Mouse (Mus musculus) stomach, postnatal 0 days (tissue): ENCODE measurements around the gene Olfr558. TPM values are rescaled to one million over a fixed set of nuclear protein-coding genes. Genes with fewer than 3 reads are reported as not detected.

ENCODE experiments used
- ATAC-seq: fragments of 200-750 bp; cut with Nextera tagmentation; 2 replicates; pipeline ENCODE4 v1.8.0; 2017; ENCODE audit not compliant: low FRiP score, low TSS enrichment
- DNase-seq: peaks from one replicate; pipeline ENCODE4 v3.0.0-alpha.2; 2016; ENCODE audit warnings: low spot score
- H3K27ac ChIP-seq: fragments of 300-500 bp; sonication (generic); replicated peaks from 2 replicates; pipeline ENCODE4 v1.5.1; 2014; ENCODE audit warnings: mild to moderate bottlenecking, control low read depth
- H3K27me3 ChIP-seq: fragments of 300-500 bp; sonication (generic); 2 replicates; pipeline ENCODE4 v1.6.1; 2014; ENCODE audit warnings: low read length; ENCODE audit not compliant: control insufficient read depth, insufficient read depth
- H3K36me3 ChIP-seq: fragments of 300-500 bp; sonication (generic); 2 replicates; pipeline ENCODE4 v1.6.1; 2014; ENCODE audit warnings: low read length, mixed read lengths; ENCODE audit not compliant: control insufficient read depth, insufficient read depth
- H3K4me1 ChIP-seq: fragments of 300-500 bp; sonication (generic); replicated peaks from 2 replicates; pipeline ENCODE4 v1.6.1; 2014; ENCODE audit warnings: antibody characterized with exemption; ENCODE audit not compliant: control insufficient read depth, insufficient read depth
- H3K4me2 ChIP-seq: fragments of 300-500 bp; sonication (generic); replicated peaks from 2 replicates; pipeline ENCODE4 v1.6.1; 2014; ENCODE audit warnings: low read depth, mild to moderate bottlenecking, control low read depth, moderate library complexity
- H3K4me3 ChIP-seq: fragments of 300-500 bp; sonication (generic); 2 replicates; pipeline ENCODE4 v1.5.1; 2014; ENCODE audit warnings: low read depth, low read length, control low read depth
- H3K9ac ChIP-seq: fragments of 300-500 bp; sonication (generic); 2 replicates; pipeline ENCODE4 v1.6.1; 2014; ENCODE audit warnings: mild to moderate bottlenecking, low read length, control low read depth, mixed read lengths
- H3K9me3 ChIP-seq: fragments of 300-500 bp; sonication (generic); 2 replicates; pipeline ENCODE4 v1.6.1; 2016; ENCODE audit warnings: low read length; ENCODE audit not compliant: control insufficient read depth
- CTCF ChIP-seq: IDR thresholded peaks from 2 replicates; pipeline ENCODE4 v1.5.1; 2016; ENCODE audit warnings: antibody characterized with exemption, low read depth, mild to moderate bottlenecking, moderate library complexity
- EP300 ChIP-seq: optimal IDR thresholded peaks from 2 replicates; pipeline ENCODE3; 2016; ENCODE audit warnings: antibody characterized with exemption
- WGBS: fragments of 180-500 bp; shearing (Covaris S2); extraction: QIAGEN DNeasy Blood & Tissue Kit; methylation state at CpG from one replicate; pipeline ENCODE4 v1.1.7; 2014; 5-methylcytosine and 5-hydroxymethylcytosine counted together
- polyA plus RNA-seq: library from polyadenylated mRNA; unstranded; fragments of >200 nt; fragmentation: Nextera tagmentation; extraction: Ambion mirVana; gene quantifications from 2 replicates; pipeline ENCODE4 v1.2.1, GENCODE M21; 2015

The Olfr558 gene
- polyA plus RNA-seq, 1 experiment from 2014 or later = 0.40 TPM

DNA sequence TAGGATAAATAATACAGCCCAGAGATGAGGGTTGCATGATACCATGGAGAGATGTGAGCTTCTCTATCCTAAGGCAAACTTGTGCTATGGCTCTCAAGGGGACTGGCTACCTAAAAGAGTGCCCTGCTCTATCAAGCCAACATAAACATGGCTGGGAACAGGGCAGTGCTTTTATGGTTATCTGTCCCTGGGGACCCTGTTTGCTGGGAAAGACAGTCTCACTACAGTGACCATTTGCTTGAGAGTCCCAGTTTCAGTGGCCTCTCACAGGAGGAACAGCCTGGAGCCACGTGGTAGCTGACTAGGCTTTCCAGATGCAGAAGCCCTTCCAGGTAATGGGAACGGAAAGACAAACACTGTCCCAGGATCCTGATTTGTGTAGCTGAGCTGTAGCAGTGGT lies 35.7 kb downstream of the Olfr558 start:
- ATAC-seq = no peak
- no peaks in the 10 kb centered on the region for H3K27me3 ChIP-seq
- WGBS = 42% methylated on average over 2 of the region's 2 CpGs

DNA sequence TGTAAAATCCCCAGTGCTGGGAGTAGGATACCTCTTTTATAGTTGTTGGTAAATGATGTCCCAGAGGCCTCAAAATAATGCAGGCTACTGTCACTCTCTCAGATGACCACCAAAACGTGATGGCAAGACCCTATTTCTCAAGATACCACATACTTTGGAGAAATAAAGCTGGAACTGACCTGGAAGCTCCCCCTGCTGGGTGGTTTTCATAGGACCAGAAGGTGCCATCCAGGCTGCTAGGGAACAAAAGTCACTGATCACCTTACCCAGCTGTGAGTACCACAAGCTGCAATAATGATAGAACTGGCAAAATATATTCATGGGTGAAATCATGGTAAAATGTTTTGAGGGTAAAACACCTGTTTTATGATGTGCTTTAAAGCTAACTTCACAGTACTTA lies 50.1 kb downstream of the Olfr558 start:
- Histone ChIP-seq H3K9me3 (no peaks in the 10 kb centered on the region), H3K36me3 (no peaks in the 10 kb centered on the region), H3K4me2 (no peak overlapping the region), H3K4me1 (no peaks in the 10 kb centered on the region), H3K4me3 (no peak overlapping the region), H3K27me3 (no peaks in the 10 kb centered on the region), H3K27ac (no peak overlapping the region), H3K9ac (no peak overlapping the region)
- DNase-seq (no peak), ATAC-seq (no peak)
- WGBS = 10% methylated on average over 1 of the region's 1 CpGs
- peak; percentile 51 for TF ChIP-seq CTCF
- no peak for TF ChIP-seq EP300

More for the DNA sequence above, 35.7 kb downstream of the Olfr558 start:
- Histone ChIP-seq H3K4me2 (no peak overlapping the region), H3K4me1 (no peaks in the 10 kb centered on the region), H3K4me3 (no peak overlapping the region), H3K27ac (no peak overlapping the region), H3K36me3 (no peaks in the 10 kb centered on the region), H3K9me3 (no peaks in the 10 kb centered on the region), H3K9ac (no peak overlapping the region)
- TF ChIP-seq CTCF = no peak
- no peak for TF ChIP-seq EP300
- no peak for DNase-seq

DNA sequence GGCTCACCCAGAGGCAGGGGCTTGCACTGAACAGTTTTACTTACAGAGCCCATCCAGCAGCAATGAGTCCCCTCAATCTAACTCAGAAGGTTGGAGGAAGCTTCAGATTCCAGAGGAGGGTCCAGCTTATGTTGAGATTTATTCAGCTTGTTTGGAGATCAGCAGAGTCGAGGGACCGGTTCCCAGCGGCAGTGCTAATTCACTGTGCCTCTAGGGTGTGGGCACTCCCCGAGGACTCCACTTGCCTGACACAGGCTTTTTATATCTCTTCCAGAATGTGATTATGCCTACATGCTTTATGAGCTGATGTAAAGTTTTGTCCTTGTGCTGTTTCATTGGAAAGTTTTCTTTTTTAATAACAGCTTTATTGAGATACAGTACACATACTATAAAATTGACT lies 57.3 kb downstream of the Olfr558 start, which contains the start of the genes Olfr560 and Olfr78:
Gene Olfr560 (minus strand): TSS at position 101 of the 400 bp plus-strand sequence.
Gene Olfr78 (minus strand): TSS at position 206 of the 400 bp plus-strand sequence.
- ATAC-seq = no peak
- 61% methylated on average over 4 of the region's 4 CpGs for WGBS
- no peak for TF ChIP-seq CTCF
- TF ChIP-seq EP300 = no peak

More for the DNA sequence above, 57.3 kb downstream of the Olfr558 start, which contains the start of the genes Olfr560 and Olfr78:
- no peaks in the 10 kb centered on the region for H3K36me3 ChIP-seq
- no peaks in the 10 kb centered on the region for H3K27me3 ChIP-seq
- H3K4me3 ChIP-seq = no peak within 1 kb of the TSS
- H3K27ac ChIP-seq = no peak within 1 kb of the TSS
- no peak for DNase-seq
- no peak within 1 kb of the TSS for H3K4me2 ChIP-seq
- no peaks in the 10 kb centered on the region for H3K9me3 ChIP-seq
- no peaks in the 10 kb centered on the region for H3K4me1 ChIP-seq
- H3K9ac ChIP-seq = no peak within 1 kb of the TSS

Other genes starting within 250 kb of the Olfr558 start
- not detected in 2 replicates for gene Olfr543, start 220.5 kb upstream of the Olfr558 start, polyA plus RNA-seq
- 0.04 TPM in 1 of 2 replicates, not detected in the other for gene Olfr544, start 213.9 kb upstream of the Olfr558 start, polyA plus RNA-seq
- gene Olfr545, start 202.6 kb upstream of the Olfr558 start, polyA plus RNA-seq = 0.04 TPM in 1 of 2 replicates, not detected in the other
- gene Olfr547, start 167.5 kb upstream of the Olfr558 start, polyA plus RNA-seq = not detected in 2 replicates
- not detected in 2 replicates for gene Olfr548-ps1, start 161.3 kb upstream of the Olfr558 start, polyA plus RNA-seq
- gene Olfr549, start 152.3 kb upstream of the Olfr558 start, polyA plus RNA-seq = not detected in 2 replicates
- gene Trim21, start 136.7 kb upstream of the Olfr558 start, polyA plus RNA-seq = 0.63 and 0.68 TPM in 2 replicates
- not detected in 2 replicates for gene Olfr550, start 130.8 kb upstream of the Olfr558 start, polyA plus RNA-seq
- gene Olfr551, start 110.3 kb upstream of the Olfr558 start, polyA plus RNA-seq = 0.01 TPM in 1 of 2 replicates, not detected in the other
- not detected in 2 replicates for gene Olfr552, start 104.4 kb upstream of the Olfr558 start, polyA plus RNA-seq
- not detected in 2 replicates for gene Olfr553, start 84.0 kb upstream of the Olfr558 start, polyA plus RNA-seq
- not detected in 2 replicates for gene Olfr554, start 63.8 kb upstream of the Olfr558 start, polyA plus RNA-seq
- not detected in 2 replicates for gene Olfr555, start 43.4 kb upstream of the Olfr558 start, polyA plus RNA-seq
- not detected in 2 replicates for gene Olfr556, start 37.3 kb upstream of the Olfr558 start, polyA plus RNA-seq
- gene Trim68, start 14.9 kb upstream of the Olfr558 start, polyA plus RNA-seq = 9.6 and 9.7 TPM in 2 replicates
- gene Olfr557, start 6.3 kb upstream of the Olfr558 start, polyA plus RNA-seq = not detected in 2 replicates
- not detected in 2 replicates for gene Olfr33, start 16.9 kb downstream of the Olfr558 start, polyA plus RNA-seq
- gene Olfr559, start 25.3 kb downstream of the Olfr558 start, polyA plus RNA-seq = not detected in 2 replicates
- not detected in 2 replicates for gene Olfr560, start 57.2 kb downstream of the Olfr558 start, polyA plus RNA-seq
- 0.32 and 0.35 TPM in 2 replicates for gene Olfr78, start 57.3 kb downstream of the Olfr558 start, polyA plus RNA-seq
- gene Olfr561, start 69.0 kb downstream of the Olfr558 start, polyA plus RNA-seq = not detected in 2 replicates
- not detected in 2 replicates for gene Olfr564, start 101.3 kb downstream of the Olfr558 start, polyA plus RNA-seq
- not detected in 2 replicates for gene Olfr566, start 156.6 kb downstream of the Olfr558 start, polyA plus RNA-seq
- not detected in 2 replicates for gene Olfr568, start 174.9 kb downstream of the Olfr558 start, polyA plus RNA-seq
- gene Olfr569, start 188.7 kb downstream of the Olfr558 start, polyA plus RNA-seq = not detected in 2 replicates
- not detected in 2 replicates for gene Olfr570, start 192.4 kb downstream of the Olfr558 start, polyA plus RNA-seq
- gene Olfr571, start 215.3 kb downstream of the Olfr558 start, polyA plus RNA-seq = not detected in 2 replicates
- gene Olfr572, start 222.2 kb downstream of the Olfr558 start, polyA plus RNA-seq = not detected in 2 replicates
- gene Olfr573-ps1, start 240.4 kb downstream of the Olfr558 start, polyA plus RNA-seq = not detected in 2 replicates
- gene Olfr574, start 246.3 kb downstream of the Olfr558 start, polyA plus RNA-seq = not detected in 2 replicates